Mouse (Mus musculus) liver, postnatal 0 days (tissue): ENCODE data around the gene Scn1b. TPM values are rescaled to one million over a fixed set of nuclear protein-coding genes. Genes with fewer than 3 reads are reported as not detected.
A peak's percentile ranks its signal among the peaks of the same experiment; 100 is the strongest.

ENCODE experiments used
- ATAC-seq: fragments of 200-750 bp; cut with Nextera tagmentation; 2 replicates; pipeline ENCODE4 v1.8.0; 2017; ENCODE audit warnings: mild to moderate bottlenecking, moderate library complexity
- DNase-seq: peaks from one replicate; pipeline ENCODE4 v3.0.0-alpha.2; 2016
- H3K27ac ChIP-seq: fragments of 300-500 bp; sonication (generic); 2 replicates; pipeline ENCODE4 v1.5.1; 2014; ENCODE audit warnings: antibody characterized with exemption, moderate library complexity, mild to moderate bottlenecking, low read depth
- H3K27me3 ChIP-seq: fragments of 300-500 bp; sonication (generic); 2 replicates; pipeline ENCODE4 v1.6.1; 2014; ENCODE audit warnings: low read length, control low read depth, mixed read lengths; ENCODE audit not compliant: insufficient read depth
- H3K36me3 ChIP-seq: fragments of 300-500 bp; sonication (generic); replicated peaks from 2 replicates; pipeline ENCODE4 v1.6.1; 2014; ENCODE audit warnings: mild to moderate bottlenecking, control low read depth, low read length, moderate library complexity, mixed read lengths; ENCODE audit not compliant: insufficient read depth
- H3K4me1 ChIP-seq: fragments of 300-500 bp; sonication (generic); 2 replicates; pipeline ENCODE4 v1.6.1; 2014; ENCODE audit warnings: antibody characterized with exemption, mild to moderate bottlenecking, control low read depth; ENCODE audit not compliant: insufficient read depth
- H3K4me2 ChIP-seq: fragments of 300-500 bp; sonication (generic); 2 replicates; pipeline ENCODE4 v1.6.1; 2014; ENCODE audit warnings: low read depth, mild to moderate bottlenecking, low read length, moderate library complexity, mixed read lengths
- H3K4me3 ChIP-seq: fragments of 300-500 bp; sonication (generic); 2 replicates; pipeline ENCODE4 v1.5.1; 2014; ENCODE audit warnings: low read depth, low read length
- H3K9ac ChIP-seq: fragments of 300-500 bp; sonication (generic); replicated peaks from 2 replicates; pipeline ENCODE4 v1.6.1; 2014; ENCODE audit warnings: mild to moderate bottlenecking, moderate library complexity
- H3K9me3 ChIP-seq: fragments of 300-500 bp; sonication (generic); 2 replicates; pipeline ENCODE4 v1.6.1; 2016; ENCODE audit warnings: mild to moderate bottlenecking, control low read depth, low read length, mixed read lengths
- CTCF ChIP-seq: sonication (generic); IDR thresholded peaks from 2 replicates; pipeline ENCODE4 v1.5.1; 2016; ENCODE audit warnings: antibody characterized with exemption, low read depth
- EP300 ChIP-seq: IDR thresholded peaks from 2 replicates; pipeline ENCODE4 v1.6.1; 2016; ENCODE audit warnings: antibody characterized with exemption, low read depth, mild to moderate bottlenecking
- WGBS: fragments of 180-500 bp; shearing (Covaris S2); extraction: QIAGEN DNeasy Blood & Tissue Kit; methylation state at CpG from one replicate; pipeline ENCODE4 v1.1.7; 2014; ENCODE audit not compliant: insufficient replicate concordance; 5-methylcytosine and 5-hydroxymethylcytosine counted together
- polyA plus RNA-seq: library from polyadenylated mRNA; unstranded; fragments of >200 nt; fragmentation: Nextera tagmentation; extraction: Ambion mirVana; gene quantifications from 2 replicates; pipeline ENCODE4 v1.2.1, GENCODE M21; 2015

Scn1b gene
- polyA plus RNA-seq, 1 experiment from 2014 or later = 2.8 TPM

GRCm38 (mm10) chr7:31109091-31109490 lies 17.7 kb downstream of the Scn1b start:
- no peaks in the 10 kb centered on the region; the same call in 1 of the 2 replicates for H3K36me3 ChIP-seq
- H3K27me3 ChIP-seq = no peaks in the 10 kb centered on the region
- no peak overlapping the region for H3K27ac ChIP-seq
- no peak overlapping the region for H3K9ac ChIP-seq
- WGBS = 47% methylated on average over 6 of the region's 7 CpGs
- peak; percentile 24 for ATAC-seq
- H3K4me3 ChIP-seq = no peak overlapping the region
- DNase-seq = peak; percentile 67
- no peak for TF ChIP-seq CTCF
- no peak for TF ChIP-seq EP300
- H3K9me3 ChIP-seq = no peaks in the 10 kb centered on the region
- no peak overlapping the region; the same call in 1 of the 2 replicates for H3K4me2 ChIP-seq
- peaks cover 28% of the 10 kb centered on the region for H3K4me1 ChIP-seq

GRCm38 (mm10) chr7:31107781-31108180 lies 19.0 kb downstream of the Scn1b start:
- Histone ChIP-seq H3K27me3 (no peaks in the 10 kb centered on the region), H3K27ac (no peak overlapping the region), H3K4me2 (no peak overlapping the region), H3K9ac (no peak overlapping the region), H3K4me3 (no peak overlapping the region), H3K4me1 (peaks cover 23% of the 10 kb centered on the region), H3K9me3 (no peaks in the 10 kb centered on the region), H3K36me3 (no peaks in the 10 kb centered on the region; the same call in 1 of the 2 replicates)
- 83% methylated on average over 11 of the region's 11 CpGs for WGBS
- no peak for ATAC-seq
- DNase-seq = no peak
- no peak for TF ChIP-seq EP300
- TF ChIP-seq CTCF = no peak

GRCm38 (mm10) chr7:31106166-31106565 lies 20.6 kb downstream of the Scn1b start:
- no peak overlapping the region for H3K4me2 ChIP-seq
- H3K9ac ChIP-seq = no peak overlapping the region
- peaks cover 8% of the 10 kb centered on the region for H3K4me1 ChIP-seq
- 47% methylated on average over 3 of the region's 3 CpGs for WGBS
- no peak for TF ChIP-seq CTCF
- no peak for TF ChIP-seq EP300
- no peak overlapping the region for H3K4me3 ChIP-seq
- no peak overlapping the region for H3K27ac ChIP-seq
- peaks cover 3% of the 10 kb centered on the region; the same call in 1 of the 2 replicates for H3K36me3 ChIP-seq
- H3K9me3 ChIP-seq = no peaks in the 10 kb centered on the region
- DNase-seq (no peak), ATAC-seq (no peak)
- no peaks in the 10 kb centered on the region for H3K27me3 ChIP-seq

- H3K36me3 ChIP-seq = peaks cover 3% of the 10 kb centered on the region; the same call in 1 of the 2 replicates
- H3K4me3 ChIP-seq = no peak overlapping the region
- ATAC-seq (peak; percentile 20; the same call in 1 of the 2 replicates), DNase-seq (peak; percentile 54)
- no peak overlapping the region for H3K9ac ChIP-seq
- H3K27me3 ChIP-seq = no peaks in the 10 kb centered on the region
- peak; percentile 72 for TF ChIP-seq CTCF
- no peak for TF ChIP-seq EP300
- no peaks in the 10 kb centered on the region for H3K9me3 ChIP-seq
- 0 out of 2 replicates have a peak overlapping the region, but pooled peaks have one; percentile 3 for H3K27ac ChIP-seq
- H3K4me2 ChIP-seq = no peak overlapping the region
- WGBS = 43% methylated on average over 15 of the region's 15 CpGs
- H3K4me1 ChIP-seq = peaks cover 8% of the 10 kb centered on the region
Observed at GRCm38 (mm10) chr7:31105061-31105768, 21.6 kb downstream of the Scn1b start.

- Histone ChIP-seq H3K27ac (no peak overlapping the region), H3K4me1 (0 out of 2 replicates have a peak, but pooled peaks cover 2% of the 10 kb centered on the region), H3K4me2 (no peak overlapping the region), H3K9me3 (no peaks in the 10 kb centered on the region), H3K4me3 (no peak overlapping the region), H3K36me3 (peaks cover 3% of the 10 kb centered on the region; the same call in 1 of the 2 replicates), H3K27me3 (no peaks in the 10 kb centered on the region), H3K9ac (no peak overlapping the region)
- ATAC-seq = no peak
- DNase-seq = no peak
- TF ChIP-seq CTCF = no peak
- no peak for TF ChIP-seq EP300
- 64% methylated on average over 14 of the region's 14 CpGs for WGBS
Observed at GRCm38 (mm10) chr7:31100786-31101185, 26.0 kb downstream of the Scn1b start.

- TF ChIP-seq EP300 (no peak), CTCF (peak; percentile 37)
- ATAC-seq = no peak
- no peak overlapping the region for H3K9ac ChIP-seq
- H3K4me2 ChIP-seq = no peak overlapping the region
- 81% methylated on average over 6 of the region's 6 CpGs for WGBS
- no peak overlapping the region for H3K4me3 ChIP-seq
- H3K27ac ChIP-seq = no peak overlapping the region
- DNase-seq = no peak
- H3K36me3 ChIP-seq = 0 out of 2 replicates have a peak, but pooled peaks cover 3% of the 10 kb centered on the region
- H3K9me3 ChIP-seq = no peaks in the 10 kb centered on the region
- H3K27me3 ChIP-seq = no peaks in the 10 kb centered on the region
- H3K4me1 ChIP-seq = 0 out of 2 replicates have a peak, but pooled peaks cover 2% of the 10 kb centered on the region
Observed at GRCm38 (mm10) chr7:31099612-31099982, 27.2 kb downstream of the Scn1b start.
